Mouse (Mus musculus): Measurements from ENCODE around the gene Slc2a9.

Gene Slc2a9

DNA sequence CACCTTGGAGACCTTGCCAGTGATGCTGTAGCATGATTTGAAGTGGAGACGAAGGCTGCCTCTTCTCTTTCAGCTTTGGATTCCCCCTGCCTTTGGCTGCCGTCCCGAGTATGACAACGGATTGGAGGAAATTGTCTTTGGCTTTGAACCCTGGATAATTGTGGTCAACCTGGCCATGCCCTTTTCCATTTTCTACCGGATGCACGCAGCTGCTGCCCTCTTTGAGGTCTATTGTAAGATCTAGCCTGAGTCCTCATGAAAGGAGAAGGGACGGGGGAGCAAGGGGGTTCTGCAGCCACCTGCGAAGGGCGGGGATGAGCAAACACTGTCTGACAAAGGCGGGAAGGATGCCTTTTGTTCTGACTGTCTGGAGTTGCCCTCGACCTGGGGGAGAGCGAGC, 200.3 kb downstream of the Slc2a9 start:
- DNase-seq (ENCODE audit: extremely low spot score, low read depth, low spot score), result no peak

DNA sequence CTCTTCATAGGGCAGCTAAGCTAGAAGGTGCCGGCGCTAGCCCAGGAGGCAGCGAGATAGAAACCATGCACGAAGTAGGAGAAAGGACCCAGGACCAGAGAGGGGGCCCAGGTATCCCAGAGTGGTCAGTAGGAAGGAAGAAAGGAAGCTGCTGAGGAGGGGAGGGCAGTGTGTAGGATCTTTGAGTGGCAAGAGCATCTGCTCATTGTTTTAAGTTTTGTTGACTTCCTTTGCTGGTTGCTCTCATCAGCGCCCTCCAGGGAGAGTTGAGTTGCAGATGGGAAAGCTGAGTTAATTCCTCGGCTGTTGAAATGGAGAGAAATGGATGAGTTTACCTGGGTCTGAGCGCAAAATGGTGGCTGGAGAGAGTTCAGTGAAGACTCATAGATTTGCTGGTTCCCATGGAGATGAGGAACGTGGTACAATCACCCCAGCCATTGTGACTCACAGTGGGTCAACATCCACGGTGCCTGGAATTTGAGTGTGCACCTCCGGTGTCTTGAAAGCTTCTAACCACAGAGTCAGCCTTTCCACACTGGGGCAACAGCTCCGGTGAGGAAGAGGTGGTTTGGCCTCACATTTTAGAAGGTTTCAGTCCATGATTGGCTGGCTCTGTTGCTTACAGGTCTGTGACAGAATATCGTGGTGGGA, 201.1 kb downstream of the Slc2a9 start:
- DNase-seq (ENCODE audit: extremely low spot score, low read depth, low spot score), result no peak
